Mouse (Mus musculus) c-Kit-positive CD71-negative TER-119-negative erythroid progenitor cells, embryonic 14.5 days (primary cell): ENCODE results near the gene Tbx10.
"Not testable (repeated sequence)": the region's sequence is repeated elsewhere in the genome, so short reads cannot be mapped to it uniquely, and the experiment has no call there.

Source experiments
- DNase-seq: peaks from one replicate; pipeline ENCODE4 v3.0.0-alpha.2; 2013; ENCODE audit warnings: low read depth

The Tbx10 gene

DNA sequence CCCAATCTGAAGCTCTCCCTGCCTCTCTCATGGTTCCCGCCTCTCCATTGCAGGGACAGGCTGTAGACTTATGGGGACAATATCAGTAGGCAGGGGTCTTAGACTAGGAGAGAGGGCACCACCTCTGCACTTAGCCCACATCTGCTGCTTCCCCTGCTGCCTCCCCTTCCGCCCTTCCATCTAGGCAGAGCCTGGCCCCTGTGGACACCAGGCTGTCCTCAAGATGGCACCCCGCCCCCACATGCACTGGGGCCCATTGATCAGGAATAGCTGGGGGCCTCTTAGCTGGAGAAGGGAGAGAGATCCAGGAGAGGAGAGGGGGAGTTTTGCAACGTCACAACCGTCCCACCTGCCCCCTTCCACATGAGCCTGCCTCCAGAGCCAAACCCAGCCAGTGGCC is at the start of gene Tbx10:
Gene Tbx10 (plus strand): TSS at position 337 of the 400 bp plus-strand sequence.
- DNase-seq: no peak

DNA sequence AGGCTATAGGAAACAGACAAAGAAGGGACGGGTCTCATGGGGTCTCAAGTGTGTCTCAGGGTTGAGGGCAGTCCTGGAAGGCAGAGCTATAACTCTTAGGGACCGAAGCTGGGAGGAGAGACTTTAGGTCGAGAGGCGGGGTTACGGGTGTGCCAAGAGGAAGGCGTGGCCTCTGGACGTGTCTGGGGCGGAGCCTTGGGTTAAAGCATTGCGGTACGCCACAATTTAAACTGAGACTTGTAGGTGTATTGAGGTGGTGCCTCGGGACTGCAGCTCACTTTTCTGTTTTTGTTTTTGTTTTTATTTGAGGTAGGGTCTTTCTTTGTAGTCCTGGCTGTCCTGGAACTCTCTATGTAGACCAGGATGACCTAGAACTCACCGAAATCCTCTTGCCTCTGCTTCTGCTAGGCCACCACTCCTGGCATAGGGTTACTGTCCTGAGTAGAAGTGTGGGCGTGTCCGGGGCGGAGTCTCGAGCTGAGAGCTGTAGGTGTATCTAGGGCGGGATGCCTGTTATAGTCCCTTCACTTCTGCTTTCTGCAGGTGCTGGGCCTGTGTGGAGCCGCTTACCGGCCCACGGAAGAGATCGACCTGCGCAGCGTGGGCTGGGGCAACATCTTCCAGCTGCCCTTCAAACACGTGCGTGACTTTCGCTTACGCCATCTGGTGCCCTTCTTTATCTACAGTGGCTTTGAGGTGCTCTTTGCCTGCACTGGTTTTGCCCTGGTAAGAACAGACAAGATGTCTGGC is 49.4 kb upstream of the Tbx10 start:
- peak; percentile 60 for DNase-seq

DNA sequence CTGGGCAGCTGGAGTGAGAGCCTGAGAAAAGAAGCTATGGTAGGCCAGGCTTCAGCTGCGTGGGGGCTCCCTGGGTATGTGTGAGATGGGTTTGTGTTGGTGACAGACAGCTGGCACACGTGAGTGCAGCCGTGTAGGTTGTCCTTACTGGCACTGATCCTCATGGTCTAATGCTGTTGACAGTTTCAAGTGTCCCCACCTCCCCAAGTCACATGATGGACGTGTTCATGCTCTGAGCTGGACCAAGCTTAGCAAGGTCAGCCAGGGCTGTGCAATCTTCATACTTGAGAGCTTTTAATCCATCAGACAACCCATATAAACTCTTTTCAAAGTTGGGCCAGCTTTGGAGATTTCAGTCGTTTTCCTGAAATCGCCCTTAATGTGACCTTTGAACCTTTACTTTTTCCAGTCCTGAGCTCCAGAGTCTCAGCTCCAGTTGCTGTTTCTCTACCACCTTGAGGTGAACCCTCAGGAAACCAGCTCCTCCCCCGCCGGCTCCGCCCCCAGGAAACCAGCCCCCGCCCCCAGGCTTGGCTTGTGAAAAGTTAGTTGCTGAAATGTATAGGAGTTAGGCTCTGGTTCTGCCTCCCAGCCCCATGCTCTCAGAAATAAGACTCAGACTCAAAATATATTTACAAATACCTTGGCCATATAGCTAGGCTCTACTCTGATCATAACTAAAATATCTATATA is 46.5 kb upstream of the Tbx10 start:
- DNase-seq: no peak

DNA sequence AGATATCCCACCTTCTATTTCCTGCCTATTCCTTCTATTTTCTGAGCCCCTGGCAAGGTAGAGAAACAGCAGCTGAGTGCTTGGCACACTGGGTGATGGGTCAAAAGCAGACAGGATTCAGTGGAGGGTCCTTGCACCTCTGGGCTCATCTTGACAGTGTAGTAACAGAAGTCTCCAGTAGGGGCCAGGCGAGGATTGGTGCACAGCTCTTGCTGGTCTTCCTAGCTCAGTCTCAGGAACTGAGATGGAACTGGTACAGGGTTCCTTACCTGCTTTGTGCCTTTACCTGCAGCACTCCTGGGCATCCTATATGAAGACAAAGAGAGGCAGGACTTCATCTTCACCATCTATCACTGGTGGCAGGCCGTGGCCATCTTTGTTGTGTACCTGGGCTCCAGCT is 45.8 kb upstream of the Tbx10 start:
- DNase-seq: peak; percentile 65

DNA sequence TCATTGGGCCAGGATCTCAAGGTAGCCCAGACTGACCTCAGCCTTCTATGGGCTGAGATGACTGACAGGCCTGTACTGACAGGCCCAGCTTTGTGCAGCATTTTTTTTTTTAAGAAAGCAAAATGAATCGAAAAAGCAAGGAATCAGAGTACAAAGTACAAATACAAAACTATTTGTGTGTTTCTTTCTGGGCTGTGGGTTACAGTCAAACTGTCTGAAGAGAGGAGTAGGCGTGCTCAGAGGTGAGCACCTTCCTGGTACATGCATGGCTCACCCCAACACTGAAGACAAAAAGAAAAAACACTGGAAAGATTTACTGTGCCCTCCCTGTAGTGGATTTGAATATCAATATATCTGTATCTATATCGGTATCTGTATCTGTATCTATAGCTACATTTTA is 44.7 kb upstream of the Tbx10 start:
- DNase-seq: no peak

DNA sequence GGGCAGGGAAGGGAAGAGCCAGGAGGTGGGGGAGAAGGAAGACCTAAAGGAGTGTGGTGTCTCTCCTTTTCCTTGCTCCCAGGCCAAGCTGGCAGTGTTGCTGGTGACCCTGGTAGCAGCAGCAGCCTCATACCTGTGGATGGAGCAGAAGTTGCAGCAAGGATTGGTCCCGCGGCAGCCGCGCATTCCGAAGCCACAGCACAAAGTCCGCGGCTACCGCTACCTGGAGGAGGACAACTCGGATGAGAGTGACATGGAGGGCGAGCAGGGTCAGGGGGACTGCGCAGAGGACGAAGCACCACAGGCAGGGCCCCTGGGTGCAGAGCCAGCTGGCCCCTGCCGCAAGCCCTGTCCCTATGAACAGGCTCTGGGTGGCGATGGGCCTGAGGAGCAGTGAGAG is 44.0 kb upstream of the Tbx10 start:
- no peak for DNase-seq

DNA sequence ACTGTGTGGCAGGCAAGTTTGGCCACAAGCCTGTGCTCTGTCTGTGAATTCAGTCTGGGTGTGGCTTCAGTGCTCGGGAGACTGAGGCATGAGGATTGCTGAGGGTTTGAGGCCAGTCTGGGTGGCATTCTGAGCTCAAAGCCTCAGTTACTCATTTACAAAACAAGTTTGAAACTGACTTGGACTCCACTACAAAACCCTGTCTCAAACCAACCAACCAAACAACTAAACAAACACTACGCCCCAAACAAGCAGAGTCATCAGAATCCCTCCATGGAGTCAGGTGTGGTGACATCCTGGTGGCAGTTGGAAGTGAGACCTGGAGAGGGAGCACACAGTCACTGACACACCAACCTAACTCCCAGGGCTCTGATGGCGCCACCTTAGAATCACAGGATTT is 42.2 kb upstream of the Tbx10 start:
- DNase-seq: no peak

DNA sequence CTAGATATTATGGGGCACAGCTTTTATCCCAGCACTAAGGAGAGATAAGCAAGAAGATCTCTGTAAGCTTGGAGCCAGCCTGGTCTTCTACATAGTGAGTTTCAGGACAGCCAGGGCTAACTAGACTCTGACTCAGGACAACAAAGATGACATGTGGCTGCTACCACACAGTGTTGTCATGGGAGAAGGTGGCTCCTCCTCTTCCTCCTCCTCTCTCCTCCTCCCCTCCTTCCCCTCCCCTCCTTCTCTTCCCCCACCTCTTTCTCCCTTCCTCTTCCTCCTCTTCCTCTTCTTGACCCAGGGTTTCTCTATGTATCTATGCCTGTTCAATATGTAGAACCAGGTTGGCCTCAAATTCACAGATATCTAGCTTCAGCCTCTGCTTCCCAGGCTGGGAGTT is 41.1 kb upstream of the Tbx10 start:
- DNase-seq: no peak

DNA sequence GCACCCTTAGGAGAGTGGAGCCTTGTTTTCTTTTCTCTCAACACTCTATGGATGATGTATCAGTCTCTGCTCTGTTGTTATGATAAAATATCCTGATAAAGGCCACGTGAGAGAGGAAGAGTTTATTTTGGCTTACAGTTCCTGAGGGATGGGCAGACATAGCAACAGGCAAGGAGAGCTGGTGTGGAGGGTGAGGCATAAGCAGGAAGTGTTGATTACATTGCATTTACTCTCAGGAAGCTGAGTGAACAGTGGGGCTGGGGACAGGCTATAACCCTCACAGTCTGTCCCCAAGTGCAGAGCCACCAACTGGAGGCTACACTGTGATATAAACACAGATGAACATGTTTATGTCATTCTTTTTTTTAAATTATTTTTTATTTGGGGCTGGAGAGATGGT is 40.5 kb upstream of the Tbx10 start:
- DNase-seq: no peak

DNA sequence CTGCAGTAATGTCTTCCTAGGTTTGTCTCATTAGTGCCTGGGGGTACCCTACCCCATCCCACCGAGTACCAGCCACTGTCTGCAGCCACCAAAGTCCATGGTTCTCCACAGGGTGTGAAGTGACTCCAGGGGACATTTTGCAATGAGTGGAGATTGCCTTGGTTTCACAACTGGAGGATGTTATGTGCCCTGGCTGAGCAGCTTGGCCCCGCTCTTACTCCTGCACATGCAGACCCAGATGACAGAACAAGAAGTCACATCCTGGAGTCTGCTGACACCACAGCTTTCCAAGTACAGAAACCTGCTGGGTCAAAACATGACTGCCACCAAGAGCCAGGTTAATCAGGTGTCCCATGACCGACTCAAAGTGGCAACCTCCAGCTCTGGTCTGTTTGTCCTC is 37.5 kb upstream of the Tbx10 start:
- no peak for DNase-seq

DNA sequence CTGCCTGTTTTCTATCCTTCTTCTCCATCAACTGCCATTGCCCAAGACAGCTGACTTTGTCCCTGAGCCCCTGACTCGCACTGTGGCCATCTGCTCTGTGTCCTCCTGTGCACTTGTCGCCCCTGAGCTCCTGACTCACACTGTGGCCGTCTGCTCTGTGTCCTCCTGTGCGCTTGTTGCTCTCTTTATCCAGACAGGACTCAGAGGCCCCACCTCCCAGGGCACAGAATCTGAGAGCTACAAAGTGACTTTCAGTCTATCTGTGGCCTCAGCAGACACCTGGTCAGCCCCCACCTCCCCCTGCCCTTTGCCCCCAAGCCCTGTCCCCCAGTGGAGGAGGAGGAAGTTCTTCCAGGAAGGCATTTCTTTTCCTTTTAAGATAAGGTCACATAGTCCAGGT is 36.7 kb upstream of the Tbx10 start:
- DNase-seq: no peak

DNA sequence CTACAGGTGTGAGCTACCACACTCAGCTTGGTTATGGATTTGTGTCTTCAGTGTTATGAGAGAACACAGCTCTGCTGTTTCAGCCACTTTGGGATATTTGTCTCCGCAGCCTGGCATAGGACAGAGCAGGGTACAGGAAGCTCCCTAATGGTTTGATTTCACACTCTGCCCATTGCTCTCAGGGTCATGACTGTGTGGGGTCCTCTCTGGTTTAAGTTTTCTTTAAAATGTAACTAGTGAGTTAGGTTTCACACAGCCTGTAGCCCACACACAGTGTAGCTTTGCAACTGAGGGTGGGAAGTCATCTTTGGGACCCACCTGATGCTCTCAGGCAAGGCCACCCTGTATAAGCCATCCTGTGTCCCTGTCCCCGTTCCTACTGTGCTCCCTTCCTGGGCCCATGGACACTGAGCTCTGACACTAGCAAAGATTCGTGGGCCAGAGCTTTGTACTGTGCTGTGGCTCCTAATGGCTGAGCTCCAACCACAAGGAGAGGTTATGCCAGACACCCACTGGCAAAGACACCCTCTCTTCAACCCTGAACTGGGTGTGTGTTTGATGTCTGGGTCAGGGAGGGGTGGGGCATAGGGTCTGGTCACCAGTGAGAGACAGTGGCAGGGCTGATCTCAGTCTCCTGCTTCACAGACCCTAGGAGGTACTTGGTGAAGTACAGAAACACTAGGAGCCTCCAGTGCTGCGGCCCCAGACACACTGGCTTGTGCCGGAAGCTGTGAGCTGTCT is 35.1 kb upstream of the Tbx10 start:
- not testable (repeated sequence) for DNase-seq

DNA sequence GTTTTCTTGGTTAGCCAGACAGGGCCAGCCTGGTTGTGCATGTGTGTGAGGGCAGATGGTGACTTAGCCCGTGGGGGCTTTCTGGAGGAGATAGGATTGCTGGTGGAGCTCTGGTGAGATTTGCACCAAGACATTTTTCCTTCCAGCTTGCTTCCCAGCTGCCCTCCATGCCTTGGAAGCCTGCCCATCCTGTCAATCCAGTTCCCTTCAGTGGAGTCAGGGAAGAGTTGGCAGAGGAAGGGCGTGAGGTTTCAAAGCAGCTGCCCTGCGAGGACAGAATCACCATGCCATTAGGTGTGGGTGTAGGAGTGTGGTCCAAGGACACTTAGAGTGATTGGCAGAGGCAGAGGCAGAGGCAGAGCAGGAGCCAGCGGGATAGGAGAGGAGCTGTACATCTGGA is 34.1 kb upstream of the Tbx10 start, which contains the start of gene Aldh3b3:
Gene Aldh3b3 (plus strand): TSS at position 176 of the 400 bp plus-strand sequence.
- DNase-seq: no peak

DNA sequence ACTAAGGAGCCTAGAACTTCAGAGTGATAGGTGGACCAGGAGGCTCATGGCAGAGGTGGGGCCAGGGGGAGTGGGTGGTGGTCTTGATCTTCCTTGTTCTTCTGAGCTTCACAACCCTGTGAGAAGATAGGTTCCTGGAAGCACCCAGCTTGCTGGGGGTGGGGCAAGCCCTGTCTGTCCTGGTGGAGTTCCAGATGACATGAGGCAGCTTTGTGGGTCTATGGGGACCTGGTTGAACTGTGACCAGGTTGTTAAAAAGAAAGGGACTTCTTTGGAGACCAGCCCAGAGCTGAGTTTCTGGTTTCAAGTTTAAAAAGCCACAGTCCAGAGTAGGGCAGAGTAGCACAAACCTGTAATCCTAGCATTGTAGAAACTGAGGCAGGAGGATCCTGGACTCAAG is 33.5 kb upstream of the Tbx10 start:
- no peak for DNase-seq

DNA sequence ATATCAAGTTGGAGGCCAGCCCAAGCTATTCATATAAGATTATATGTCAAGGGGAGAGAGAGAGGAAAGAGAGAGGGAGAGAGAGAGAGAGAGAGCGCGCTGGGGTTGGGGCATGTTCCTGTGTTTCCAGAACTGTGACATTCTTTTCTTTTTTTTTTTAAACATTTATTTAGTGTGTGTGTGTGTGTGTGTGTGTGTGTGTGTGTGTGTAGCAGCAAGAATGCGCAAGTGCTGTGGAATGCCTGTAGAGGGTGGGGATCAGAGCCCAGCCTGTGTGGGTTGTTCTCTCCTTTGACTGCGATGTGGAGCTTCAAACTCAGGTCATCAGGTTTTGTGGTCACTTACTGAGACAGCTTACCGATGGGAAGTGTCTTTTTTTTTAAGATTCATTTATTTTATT is 32.3 kb upstream of the Tbx10 start:
- DNase-seq: no peak

DNA sequence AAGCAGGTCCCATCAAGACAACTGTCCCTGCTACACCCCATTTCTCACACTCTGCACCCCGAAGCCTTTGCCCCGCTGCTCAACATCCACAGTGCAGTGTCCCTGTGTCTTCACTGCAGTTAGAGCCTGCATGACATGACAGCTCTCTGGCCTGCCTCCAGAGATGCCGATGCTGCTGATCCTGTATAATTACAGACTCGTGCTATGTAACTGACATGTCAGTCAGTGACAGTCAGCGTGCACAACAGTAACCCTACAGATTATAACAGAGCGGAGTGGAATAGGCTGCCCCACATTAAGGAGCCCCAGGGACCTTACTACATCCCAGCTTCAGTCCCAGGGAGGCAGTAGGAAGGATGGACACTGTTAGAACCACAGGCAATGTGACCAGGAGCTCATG is 30.7 kb upstream of the Tbx10 start:
- DNase-seq: not testable (repeated sequence)

DNA sequence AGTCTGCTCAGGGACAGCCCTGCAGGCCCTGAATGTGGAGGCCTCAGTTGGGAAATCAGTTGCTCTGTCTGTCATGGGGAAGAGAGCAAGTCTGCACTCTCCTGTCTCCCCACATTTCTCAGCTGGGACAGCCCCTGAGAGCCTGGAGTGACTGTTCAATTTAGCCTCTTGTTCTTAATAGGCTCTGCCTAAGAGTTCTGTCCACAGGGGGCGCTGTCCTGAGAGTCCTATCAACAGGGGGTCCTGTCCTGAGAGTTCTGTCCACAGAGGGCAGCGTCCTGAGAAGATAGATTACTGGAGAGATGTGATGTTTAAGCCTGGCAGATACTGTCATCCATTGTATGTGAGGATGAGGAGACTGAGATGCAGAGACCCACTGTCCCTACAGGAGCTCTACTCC is 30.1 kb upstream of the Tbx10 start:
- no peak for DNase-seq

DNA sequence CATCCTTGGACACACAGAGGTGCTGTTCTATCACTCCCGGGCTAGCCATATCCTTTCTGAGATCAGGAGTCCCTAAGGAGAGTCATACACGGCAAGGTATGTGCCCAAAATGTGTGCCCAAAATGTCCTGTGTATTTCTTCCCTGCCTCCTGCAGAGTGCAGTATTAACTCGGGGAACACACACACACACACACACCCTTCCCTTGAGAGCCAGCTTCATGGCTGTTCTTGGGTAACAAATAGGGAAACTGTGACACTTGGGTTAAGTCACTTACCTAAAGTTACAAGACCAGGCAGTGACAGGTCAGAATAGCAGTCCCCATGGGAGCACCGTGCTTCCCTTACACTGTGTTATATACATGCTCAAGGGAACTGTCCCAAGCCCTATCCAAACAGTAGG is 28.5 kb upstream of the Tbx10 start:
- no peak for DNase-seq

DNA sequence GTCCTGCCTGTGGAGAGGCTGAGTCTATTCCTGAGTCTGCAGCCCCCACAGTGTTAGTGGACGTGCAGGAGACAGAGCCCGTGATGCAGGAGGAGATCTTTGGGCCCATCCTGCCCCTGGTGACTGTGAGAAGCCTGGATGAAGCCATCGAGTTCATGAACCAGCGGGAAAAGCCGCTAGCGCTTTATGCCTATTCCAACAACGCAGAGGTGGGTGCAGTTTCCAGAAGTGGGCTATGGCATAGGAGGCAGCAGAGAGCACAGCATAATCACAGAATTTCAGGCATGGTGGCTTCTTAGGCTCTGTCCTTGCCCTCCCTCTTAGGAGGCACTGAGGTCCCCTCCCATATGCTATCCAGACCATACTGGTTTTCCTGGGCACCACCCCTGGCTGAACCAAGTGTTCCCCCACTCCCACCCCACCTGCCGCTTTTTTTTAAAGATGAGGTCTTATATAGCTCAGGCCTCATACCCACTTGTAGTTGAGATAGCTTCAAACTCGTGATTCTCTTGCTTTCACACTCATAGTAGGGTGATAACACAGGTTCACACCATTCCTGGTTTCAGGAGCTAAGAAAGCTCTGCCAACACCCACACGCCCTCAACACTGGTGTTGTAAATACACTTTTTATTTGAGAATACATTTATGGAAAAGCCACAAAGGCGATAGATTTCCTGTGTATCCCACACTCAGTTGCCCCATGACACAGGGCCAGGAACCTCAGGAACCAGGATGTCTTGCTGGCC is 26.0 kb upstream of the Tbx10 start:
- DNase-seq: no peak

DNA sequence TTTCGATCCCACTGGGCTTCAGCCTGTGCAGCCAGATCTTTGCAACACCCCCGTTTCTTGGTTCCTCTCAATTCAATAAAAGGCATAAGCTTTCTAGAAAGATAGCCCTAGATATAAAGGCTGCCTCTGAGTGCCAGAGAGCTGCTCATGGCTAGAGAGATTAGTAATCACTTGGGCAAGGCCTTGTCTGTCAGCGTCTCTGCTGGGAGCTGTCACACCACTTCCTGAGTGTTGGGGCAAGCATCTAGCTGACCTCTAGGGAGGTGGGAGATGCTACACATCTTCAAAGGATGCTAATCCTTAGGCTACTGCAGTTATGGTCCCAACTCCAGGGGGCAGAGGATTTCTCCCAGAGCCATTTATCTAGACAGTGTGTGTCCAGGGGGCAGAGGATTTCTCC is 25.3 kb upstream of the Tbx10 start:
- DNase-seq: no peak

DNA sequence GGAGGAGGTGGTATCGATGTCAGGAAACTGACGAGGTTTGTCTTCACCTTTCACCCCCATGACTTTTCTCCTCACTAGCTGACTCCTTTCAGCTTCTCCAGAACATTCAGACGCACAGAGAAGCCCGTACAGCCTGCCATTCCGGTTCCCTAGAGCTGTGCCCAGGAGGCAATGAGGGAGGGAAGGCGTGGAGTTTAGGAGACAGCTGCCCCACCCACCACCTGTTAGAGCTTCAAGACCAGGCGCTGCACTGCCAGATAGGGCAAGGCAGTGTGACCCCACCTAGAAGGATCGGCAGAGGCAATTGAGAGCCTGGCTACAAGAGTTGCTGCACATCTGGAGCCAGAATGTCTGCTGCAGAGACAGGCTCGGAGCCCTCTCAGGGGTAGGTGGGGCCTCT is 20.3 kb upstream of the Tbx10 start, which contains the start of gene Aldh3b2:
Gene Aldh3b2 (plus strand): TSS at position 100 of the 400 bp plus-strand sequence.
- DNase-seq: no peak

DNA sequence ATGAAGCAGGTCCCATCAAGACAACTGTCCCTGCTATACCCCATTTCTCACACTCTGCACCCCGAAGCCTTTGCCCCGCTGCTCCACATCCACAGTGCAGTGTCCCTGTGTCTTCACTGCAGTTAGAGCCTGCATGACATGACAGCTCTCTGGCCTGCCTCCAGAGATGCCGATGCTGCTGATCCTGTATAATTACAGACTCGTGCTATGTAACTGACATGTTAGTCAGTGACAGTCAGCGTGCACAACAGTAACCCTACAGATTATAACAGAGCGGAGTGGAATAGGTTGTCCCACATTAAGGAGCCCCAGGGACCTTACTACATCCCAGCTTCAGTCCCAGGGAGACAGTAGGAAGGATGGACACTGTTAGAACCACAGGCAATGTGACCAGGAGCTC is 17.9 kb upstream of the Tbx10 start:
- DNase-seq: not testable (repeated sequence)
